In genomic region chr4:22188141-22189006, GRCm38 (mm10) we compare ENCODE assay signal across 15 mouse cellular contexts.
DNase-seq lines count a peak whose midpoint lies in the region; ATAC-seq and TF ChIP-seq lines count a peak whose summit lies in the region.
"Had no signal": no experiment of that assay in that cellular context is flagged by ENCODE, and none has a peak within 500 bp of the region (broad histone marks: within the 10 kb centered on the region; RNA-seq: fewer than 3 reads in every experiment).

No protein-coding gene starts in this region.

- peaks cover 13% of the 10 kb centered on the region for H3K4me1 ChIP-seq in midbrain, embryonic 13.5 days (replicated peaks)
- peaks cover 12% of the 10 kb centered on the region for H3K4me1 ChIP-seq in midbrain, embryonic 10.5 days
- no peaks in the 10 kb centered on the region for H3K4me1 ChIP-seq in intestine, postnatal 0 days (replicated peaks; ENCODE audit: control insufficient read depth, insufficient read depth, low read length)
- H3K4me1 ChIP-seq: limb, embryonic 13.5 days; stomach, embryonic 15.5 days had no signal

- 53% methylated on average over 13 of the region's 13 CpGs for WGBS in midbrain, embryonic 13.5 days
- WGBS in midbrain, embryonic 10.5 days: 90% methylated on average over 13 of the region's 13 CpGs
- WGBS in intestine, postnatal 0 days: 78% methylated on average over 13 of the region's 13 CpGs

- no peak for DNase-seq in midbrain, embryonic 10.5 days (ENCODE audit: low spot score)
- DNase-seq in layer of hippocampus, postnatal 10 days (ENCODE audit: low spot score in 2 of 2): peak; percentile 28 to 34
- DNase-seq in retina, postnatal 1 day: peak; percentile 65
- DNase-seq in embryo, embryonic 9.5 days (ENCODE audit: extremely low spot score): no peak
- no peak for DNase-seq in lung, postnatal 36 days
- DNase-seq: adrenal gland, postnatal 36 days; cerebellum, adult 9-10 months; gastrocnemius, postnatal 14 days; heart, postnatal 10 days; kidney, adult 2 months had no signal

- H3K4me3 ChIP-seq in midbrain, embryonic 13.5 days (replicated peaks): no peak overlapping the region
- H3K4me3 ChIP-seq in midbrain, embryonic 10.5 days: no peak overlapping the region
- no peak overlapping the region for H3K4me3 ChIP-seq in intestine, postnatal 0 days (ENCODE audit: low read depth, low read length)
- H3K4me3 ChIP-seq: limb, embryonic 13.5 days; stomach, embryonic 15.5 days had no signal

- H3K9ac ChIP-seq in midbrain, embryonic 13.5 days (replicated peaks): no peak overlapping the region
- H3K9ac ChIP-seq in intestine, postnatal 0 days (ENCODE audit: low read depth, low read length): no peak overlapping the region
- H3K9ac ChIP-seq: limb, embryonic 13.5 days; stomach, embryonic 15.5 days had no signal

- no peak overlapping the region for H3K4me2 ChIP-seq in midbrain, embryonic 13.5 days (replicated peaks)
- no peak overlapping the region for H3K4me2 ChIP-seq in intestine, postnatal 0 days (replicated peaks; ENCODE audit: low read depth)
- H3K4me2 ChIP-seq: limb, embryonic 13.5 days; stomach, embryonic 15.5 days had no signal

- no peak for TF ChIP-seq CTCF in intestine, postnatal 0 days (IDR thresholded peaks at IDR 0.05; ENCODE audit: low read depth)

- no peaks in the 10 kb centered on the region for H3K36me3 ChIP-seq in midbrain, embryonic 13.5 days
- H3K36me3 ChIP-seq in midbrain, embryonic 10.5 days: no peaks in the 10 kb centered on the region
- H3K36me3 ChIP-seq in intestine, postnatal 0 days (ENCODE audit: control insufficient read depth, insufficient read depth): no peaks in the 10 kb centered on the region
- H3K36me3 ChIP-seq: limb, embryonic 13.5 days; stomach, embryonic 15.5 days had no signal

- no peak overlapping the region for H3K27ac ChIP-seq in midbrain, embryonic 13.5 days
- no peak overlapping the region for H3K27ac ChIP-seq in midbrain, embryonic 10.5 days (replicated peaks)
- H3K27ac ChIP-seq in intestine, postnatal 0 days (ENCODE audit: low read depth, low read length): no peak overlapping the region
- H3K27ac ChIP-seq: limb, embryonic 13.5 days; stomach, embryonic 15.5 days had no signal

- no peaks in the 10 kb centered on the region for H3K27me3 ChIP-seq in midbrain, embryonic 13.5 days
- H3K27me3 ChIP-seq in midbrain, embryonic 10.5 days (ENCODE audit: low read depth, poor library complexity, severe bottlenecking): no peaks in the 10 kb centered on the region
- no peaks in the 10 kb centered on the region for H3K27me3 ChIP-seq in intestine, postnatal 0 days (replicated peaks; ENCODE audit: control insufficient read depth, insufficient read depth, low read length)
- H3K27me3 ChIP-seq: limb, embryonic 13.5 days; stomach, embryonic 15.5 days had no signal

- peak; percentile 45 for ATAC-seq in midbrain, embryonic 13.5 days
- ATAC-seq in frontal cortex, adult (ENCODE audit: low TSS enrichment): peak; percentile 70
- no peak for ATAC-seq in intestine, postnatal 0 days

- no peaks in the 10 kb centered on the region for H3K9me3 ChIP-seq in midbrain, embryonic 13.5 days
- H3K9me3 ChIP-seq in midbrain, embryonic 10.5 days (replicated peaks): no peaks in the 10 kb centered on the region
- H3K9me3 ChIP-seq in intestine, postnatal 0 days (ENCODE audit: control insufficient read depth): no peaks in the 10 kb centered on the region
- H3K9me3 ChIP-seq: limb, embryonic 13.5 days; stomach, embryonic 15.5 days had no signal

Comparison
In these comparisons a context has a peak if more than half of its experiments do, and no peak if none do; other contexts are left out.
1. DNase-seq: peak in layer of hippocampus, postnatal 10 days (2 of 2) and retina, postnatal 1 day (single experiment); none in midbrain, embryonic 10.5 days (single experiment), embryo, embryonic 9.5 days (single experiment) and lung, postnatal 36 days (single experiment).